Mouse (Mus musculus) ES-E14 (cell line): Measurements from ENCODE around the gene Erf.

Experiments
- MAFK ChIP-seq: IDR thresholded peaks from 2 replicates; pipeline ENCODE4 v1.6.1; 2014; ENCODE audit warnings: mild to moderate bottlenecking, low read depth, low read length, inconsistent platforms; ENCODE audit not compliant: insufficient read depth
- ZC3H11A ChIP-seq: IDR thresholded peaks from 2 replicates; pipeline ENCODE4 v1.6.1; 2012; ENCODE audit warnings: low read depth, mild to moderate bottlenecking, inconsistent platforms, low read length, borderline replicate concordance

DNA sequence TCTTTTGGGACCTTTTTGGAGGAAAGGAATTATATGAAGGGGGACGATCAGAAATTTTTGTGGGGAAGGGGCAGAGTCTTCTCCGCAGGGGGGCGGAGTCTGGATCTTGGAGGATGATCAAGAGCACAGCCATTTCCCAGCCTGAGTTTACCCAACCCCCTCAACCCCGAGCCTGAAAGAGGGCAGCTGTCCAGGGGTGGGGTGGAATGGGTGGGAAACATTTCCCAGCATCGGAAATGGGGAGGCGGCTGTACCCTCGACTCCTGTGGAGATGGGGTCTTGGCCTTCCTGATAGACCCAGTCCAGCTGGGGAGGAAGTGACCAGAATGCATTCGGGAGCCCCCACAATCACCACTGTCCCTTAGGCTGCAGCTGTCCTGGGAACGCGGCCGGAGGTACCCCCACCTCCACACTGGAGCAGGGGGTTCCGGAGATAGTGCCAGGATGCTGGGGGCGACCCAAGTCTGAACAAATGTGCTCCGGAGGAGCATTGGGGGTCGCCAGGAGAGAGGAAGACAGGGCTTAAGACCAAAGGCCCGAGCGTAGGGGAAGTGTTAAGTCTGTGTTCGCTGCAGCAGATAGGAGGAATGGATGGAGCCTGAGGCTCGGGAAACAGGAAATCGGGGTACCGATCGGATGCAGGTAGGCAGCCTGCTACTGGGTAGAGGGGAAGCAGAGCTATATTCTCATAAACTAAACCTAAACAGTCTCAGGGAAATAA lies 670 bp upstream of the Erf start:
- TF ChIP-seq MAFK = no peak
- no peak for TF ChIP-seq ZC3H11A
